Mouse (Mus musculus) urinary bladder, postnatal 14 days (tissue): Measurements from ENCODE around the gene Cldn20.

ENCODE experiments used
- DNase-seq: peaks from one replicate; pipeline ENCODE4 v3.0.0; 2021; ENCODE audit warnings: low spot score

Cldn20 gene

GRCm38 (mm10) chr17:3529523-3529922 lies 2.8 kb upstream of the Cldn20 start:
- DNase-seq = no peak

GRCm38 (mm10) chr17:3530549-3530948 lies 1.8 kb upstream of the Cldn20 start:
- DNase-seq = no peak

GRCm38 (mm10) chr17:3531641-3532040 lies 713 bp upstream of the Cldn20 start:
- no peak for DNase-seq

GRCm38 (mm10) chr17:3533425-3533824 lies 1.1 kb downstream of the Cldn20 start:
- DNase-seq = no peak

GRCm38 (mm10) chr17:3540304-3540703 lies 8.0 kb downstream of the Cldn20 start:
- DNase-seq = no peak

GRCm38 (mm10) chr17:3541033-3541432 lies 8.7 kb downstream of the Cldn20 start:
- no peak for DNase-seq

- DNase-seq = no peak
Observed at GRCm38 (mm10) chr17:3547725-3548124, 15.4 kb downstream of the Cldn20 start.

- DNase-seq = no peak
Observed at GRCm38 (mm10) chr17:3556251-3556650, 23.9 kb downstream of the Cldn20 start.

GRCm38 (mm10) chr17:3557331-3558311 lies 25.3 kb downstream of the Cldn20 start, which contains the start of gene Tfb1m:
Tfb1m (minus strand) TSS chr17:3557781.
- DNase-seq = peak; percentile 98

GRCm38 (mm10) chr17:3558356-3558870 lies 26.1 kb downstream of the Cldn20 start:
- DNase-seq = no peak

- DNase-seq = no peak
Observed at GRCm38 (mm10) chr17:3560534-3560933, 28.2 kb downstream of the Cldn20 start.

- no peak for DNase-seq
Observed at GRCm38 (mm10) chr17:3562405-3562804, 30.1 kb downstream of the Cldn20 start.

GRCm38 (mm10) chr17:3570876-3571275 lies 38.5 kb downstream of the Cldn20 start:
- peak; percentile 78 for DNase-seq
